Mouse (Mus musculus) testis, adult 2 months (tissue): ENCODE measurements around the gene Cenps.

Source experiments
- CTCF ChIP-seq: fragments of 200-500 bp; IDR thresholded peaks from 2 replicates; pipeline ENCODE4 v1.5.1; 2012; ENCODE audit warnings: low read depth, mild to moderate bottlenecking, inconsistent platforms, low read length, moderate library complexity; ENCODE audit not compliant: control insufficient read depth, insufficient read depth, insufficient replicate concordance
- POLR2A ChIP-seq: fragments of 200-500 bp; IDR thresholded peaks from 2 replicates; pipeline ENCODE4 v1.6.1; 2012; ENCODE audit warnings: low read depth, mild to moderate bottlenecking, inconsistent platforms, low read length, moderate library complexity; ENCODE audit not compliant: control insufficient read depth

- TF ChIP-seq CTCF = no peak
- no peak for TF ChIP-seq POLR2A
These were observed 57.3 kb downstream of the Cenps start for GRCm38 (mm10) chr4:149080111-149080510.
